Mouse (Mus musculus) olfactory bulb, adult 2 months (tissue): ENCODE data around the gene Slc25a25.

ENCODE experiments used
- CTCF ChIP-seq: fragments of 200-500 bp; IDR thresholded peaks from 2 replicates; pipeline ENCODE4 v1.5.1; 2012; ENCODE audit warnings: low read depth, mild to moderate bottlenecking, low read length, moderate library complexity; ENCODE audit not compliant: insufficient read depth
- POLR2A ChIP-seq: fragments of 200-500 bp; IDR thresholded peaks from 2 replicates; pipeline ENCODE4 v1.6.1; 2012; ENCODE audit warnings: mild to moderate bottlenecking, low read depth, low read length, moderate library complexity; ENCODE audit not compliant: insufficient read depth

DNA sequence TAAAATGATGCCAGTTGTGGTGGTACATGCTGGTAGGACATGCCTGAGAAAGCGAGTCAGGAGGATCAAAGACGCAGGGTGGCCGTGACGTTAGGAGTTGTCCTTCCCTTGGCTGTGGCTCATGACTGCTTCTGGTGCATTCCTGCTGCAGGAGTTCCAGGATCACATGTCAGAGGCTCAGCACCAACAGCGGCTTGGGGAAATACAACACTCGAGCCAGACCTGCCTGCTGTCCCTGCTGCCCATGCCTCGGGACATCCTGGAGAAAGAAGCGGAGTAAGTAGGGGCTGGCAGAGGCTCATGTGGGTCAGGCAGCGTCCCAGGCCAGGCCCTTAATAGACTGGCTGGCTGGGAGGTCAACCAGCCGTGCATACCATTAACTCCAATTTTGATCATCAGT is 77.1 kb downstream of the Slc25a25 start:
- TF ChIP-seq CTCF (no peak), POLR2A (no peak)
